Mouse (Mus musculus): ENCODE measurements around the gene Bach2.

- TF ChIP-seq CTCF (IDR thresholded peaks at IDR 0.05; ENCODE audit: low read depth) (no peak), EP300 (IDR thresholded peaks at IDR 0.05; ENCODE audit: low read depth) (no peak)
These were observed 64.5 kb downstream of the Bach2 start for GRCm38 (mm10) chr4:32303076-32303475.
